Mouse (Mus musculus): ENCODE measurements around the gene Abcb1b.
"Not testable (repeated sequence)": the region's sequence is repeated elsewhere in the genome, so short reads cannot be mapped to it uniquely, and the experiment has no call there.

The Abcb1b gene

GRCm38 (mm10) chr5:8797987-8798751 is at the start of gene Abcb1b:
Gene Abcb1b (plus strand): TSS chr5:8798147.
- DNase-seq (ENCODE audit: low spot score) = peak; percentile 57

DNA sequence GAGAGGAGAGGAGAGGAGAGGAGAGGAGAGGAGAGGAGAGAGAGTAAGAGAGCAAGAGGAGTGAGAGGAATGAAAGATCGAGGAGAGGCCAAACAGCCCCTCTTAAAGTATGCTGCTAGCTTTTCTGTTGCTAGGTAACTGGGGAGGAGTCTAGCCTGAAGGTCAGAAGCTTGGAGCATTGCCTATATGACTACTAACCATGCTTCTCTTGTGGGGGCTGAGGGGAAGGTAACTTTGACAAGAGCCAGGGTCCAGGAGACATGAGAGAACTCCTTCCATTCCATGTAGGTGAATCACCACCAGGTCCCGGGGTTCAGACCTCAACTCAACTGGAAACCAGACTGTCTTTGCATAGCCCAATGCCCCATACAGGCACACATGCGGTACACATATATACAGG is 25.1 kb upstream of the Abcb1b start:
- no peak for DNase-seq (ENCODE audit: low spot score)

DNA sequence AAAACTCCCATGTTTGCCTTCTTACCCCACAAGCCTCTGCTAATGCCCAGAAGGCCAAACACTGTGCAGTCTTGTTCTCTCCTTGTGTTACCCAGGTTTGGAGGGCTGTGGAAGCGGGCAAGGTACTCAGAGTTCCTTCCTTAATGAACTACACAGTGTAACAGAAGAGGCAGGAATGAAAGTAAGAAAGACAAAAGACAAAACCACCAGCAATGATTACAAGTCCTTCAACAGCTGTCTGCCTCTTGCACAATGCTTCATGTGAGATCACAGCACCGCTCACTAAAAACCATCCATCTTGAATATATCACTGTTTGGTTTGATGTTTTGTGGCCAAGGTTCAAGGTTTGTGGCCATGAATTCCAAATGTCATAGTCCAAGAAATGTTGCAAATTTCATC is 19.6 kb upstream of the Abcb1b start:
- no peak for DNase-seq (ENCODE audit: low spot score)

DNA sequence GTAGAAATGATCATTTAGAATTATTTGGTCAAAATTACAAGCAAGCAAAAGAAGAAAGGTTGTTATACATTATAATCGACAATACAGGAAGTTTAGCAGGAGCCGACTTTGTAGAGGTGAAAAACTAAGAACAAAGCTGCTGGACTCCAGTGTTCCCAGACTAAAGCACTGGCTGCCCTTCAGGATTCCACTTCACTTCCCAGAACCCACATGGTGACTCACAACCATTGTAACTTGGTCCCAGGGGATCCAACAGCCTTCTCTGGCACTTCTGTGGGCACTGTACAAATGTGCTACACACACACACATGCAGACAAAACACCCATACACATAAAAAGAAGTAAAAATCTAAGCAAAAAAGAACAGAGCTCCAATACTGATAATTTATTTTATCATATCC is 19.2 kb upstream of the Abcb1b start:
- DNase-seq (ENCODE audit: low spot score) = no peak

GRCm38 (mm10) chr5:8792281-8792680 is 5.7 kb upstream of the Abcb1b start:
- no peak for DNase-seq (ENCODE audit: low spot score)

- no peak for DNase-seq (ENCODE audit: low spot score)
Measured at GRCm38 (mm10) chr5:8798752-8799115, 787 bp downstream of the Abcb1b start.

GRCm38 (mm10) chr5:8805742-8806141 is 7.8 kb downstream of the Abcb1b start:
- DNase-seq (ENCODE audit: low spot score) = no peak

DNA sequence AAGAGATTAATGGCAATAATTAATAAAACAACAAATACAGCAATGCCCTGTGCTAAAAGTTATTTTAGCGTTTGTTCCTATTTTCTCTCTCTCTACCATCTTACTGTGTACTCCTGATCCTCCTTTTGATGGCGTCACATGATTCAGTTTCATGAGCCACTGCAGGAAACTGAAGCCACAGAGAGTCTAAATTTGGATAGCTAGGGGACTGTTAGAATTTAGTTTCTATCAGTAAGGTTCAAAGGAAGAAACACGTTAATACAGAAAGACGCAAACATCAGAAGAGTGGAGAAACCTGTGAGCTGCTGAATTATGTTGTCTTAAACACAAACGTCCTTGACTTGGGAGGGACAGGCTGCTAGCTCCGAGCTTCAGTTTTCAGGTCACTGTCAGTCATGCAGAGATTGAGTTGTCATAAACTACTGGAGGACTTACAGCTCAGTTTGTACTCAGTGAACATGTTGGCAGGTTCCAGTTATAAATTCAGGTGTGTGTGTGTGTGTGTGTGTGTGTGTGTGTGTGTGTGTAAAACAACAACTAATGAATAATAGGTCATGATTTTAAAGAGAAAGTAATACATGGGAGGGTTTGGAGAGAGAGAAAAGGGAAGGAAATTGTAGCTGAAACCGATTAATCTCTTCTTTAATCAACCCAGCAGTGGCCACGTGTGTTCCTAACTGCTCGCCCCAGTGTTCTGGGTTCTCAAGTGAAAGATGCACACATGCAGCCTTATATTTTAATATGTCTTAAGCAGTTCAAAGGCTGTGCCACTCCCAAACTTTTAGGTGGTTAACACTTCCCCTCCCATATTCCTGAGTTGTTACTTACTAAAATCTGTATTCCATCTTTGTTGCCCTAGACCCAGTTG is 9.4 kb downstream of the Abcb1b start:
- DNase-seq (ENCODE audit: low spot score) = no peak

- DNase-seq (ENCODE audit: low spot score) = no peak
Measured at GRCm38 (mm10) chr5:8813872-8814271, 15.9 kb downstream of the Abcb1b start.

- no peak for DNase-seq (ENCODE audit: low spot score)
Measured at GRCm38 (mm10) chr5:8819635-8820591, 22.0 kb downstream of the Abcb1b start.

DNA sequence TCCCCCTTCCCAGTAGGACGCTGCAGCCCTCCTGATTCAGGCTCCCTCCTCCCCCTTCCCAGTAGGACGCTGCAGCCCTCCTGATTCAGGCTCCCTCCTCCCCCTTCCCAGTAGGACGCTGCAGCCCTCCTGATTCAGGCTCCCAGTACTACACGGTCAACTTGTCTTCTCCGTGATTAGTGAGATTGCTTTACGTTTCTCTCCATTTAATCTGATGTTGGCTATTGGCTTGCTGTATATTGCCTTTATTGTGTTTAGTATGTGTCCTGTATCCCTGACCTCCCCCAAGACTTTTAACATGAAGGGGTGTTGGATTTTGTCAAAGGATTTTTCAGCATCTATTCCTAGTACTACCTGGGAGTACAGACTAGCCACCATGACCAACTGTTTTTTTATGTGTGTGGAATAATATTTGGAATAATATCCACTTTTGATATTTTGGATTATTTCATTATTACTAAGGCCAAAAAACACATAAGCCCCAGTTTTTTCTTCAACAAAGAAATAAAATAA is 22.7 kb downstream of the Abcb1b start:
- DNase-seq (ENCODE audit: low spot score) = not testable (repeated sequence)

DNA sequence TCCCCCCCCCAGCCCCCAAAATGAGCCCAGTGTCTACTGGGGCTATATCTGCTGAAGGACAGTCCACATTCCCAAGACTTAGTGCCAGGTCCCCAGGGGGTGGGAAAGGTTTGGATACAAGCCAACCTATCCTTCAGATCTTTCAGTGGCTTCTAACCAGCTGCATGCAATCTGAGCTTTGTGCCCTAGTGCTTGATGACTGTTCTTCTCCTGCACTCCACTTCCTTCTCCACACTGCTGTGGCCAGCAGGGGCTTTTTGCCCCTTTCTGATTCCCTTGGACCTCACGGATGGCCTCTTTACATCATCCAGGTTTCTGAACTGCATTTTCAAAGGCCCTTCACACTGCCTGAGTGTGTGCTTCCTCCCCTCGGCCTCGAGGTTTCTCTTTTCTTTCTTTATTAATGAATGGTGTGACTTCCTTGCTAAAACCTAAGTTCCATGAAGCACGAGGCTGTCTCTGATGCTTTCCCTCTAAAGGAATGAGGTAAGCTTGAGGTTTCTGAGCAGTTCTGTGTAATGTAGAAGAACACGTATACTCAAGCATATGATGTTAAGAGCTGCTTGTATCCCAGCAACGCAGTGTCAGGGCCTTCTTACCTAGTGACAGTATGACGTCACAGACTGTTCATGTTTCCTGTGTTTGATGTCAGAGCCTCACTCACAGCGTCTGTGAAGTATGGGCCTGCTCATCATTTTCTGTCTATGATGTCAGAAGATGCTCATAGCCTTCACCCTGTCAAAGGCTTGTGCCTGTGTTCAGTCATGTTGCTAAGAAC is 40.9 kb downstream of the Abcb1b start:
- no peak for DNase-seq (ENCODE audit: low spot score)

DNA sequence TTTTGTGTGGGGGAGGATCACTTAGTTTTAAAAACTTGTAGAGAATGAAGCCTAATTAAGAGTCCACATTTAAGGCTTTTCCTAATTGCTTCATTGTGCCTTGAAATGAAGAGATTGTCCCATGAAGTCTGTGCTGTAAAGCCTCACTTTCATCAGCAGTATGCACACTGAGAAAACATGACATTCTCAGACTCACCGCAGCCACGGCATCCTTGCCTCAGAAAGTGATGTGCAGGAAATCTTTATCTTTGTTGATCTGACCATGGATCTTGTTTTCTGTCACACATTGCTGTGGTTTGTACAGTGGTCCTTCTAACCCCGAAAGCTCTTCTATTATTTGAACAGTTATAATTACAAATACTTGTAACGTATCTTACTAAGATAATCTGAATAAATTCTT is 41.7 kb downstream of the Abcb1b start:
- no peak for DNase-seq (ENCODE audit: low spot score)

DNA sequence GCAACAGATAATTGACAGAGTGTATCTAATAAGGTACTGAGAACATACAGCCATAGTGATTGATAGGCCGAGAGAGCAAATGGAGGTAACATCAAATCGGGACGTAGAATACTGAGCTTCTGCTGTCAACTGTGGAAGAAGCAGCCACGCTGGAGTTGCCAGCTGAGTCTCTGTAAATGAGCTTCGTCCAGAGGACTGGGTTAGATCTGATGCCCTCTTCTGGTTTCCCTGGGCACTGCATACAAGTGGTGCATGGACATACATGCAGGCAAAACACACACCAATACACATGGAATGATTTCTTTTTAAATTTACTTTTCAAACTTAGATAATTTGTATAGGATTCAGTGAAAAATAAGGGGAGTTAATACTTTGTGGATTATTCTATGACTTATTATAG is 42.9 kb downstream of the Abcb1b start:
- DNase-seq (ENCODE audit: low spot score) = peak; percentile 39

DNA sequence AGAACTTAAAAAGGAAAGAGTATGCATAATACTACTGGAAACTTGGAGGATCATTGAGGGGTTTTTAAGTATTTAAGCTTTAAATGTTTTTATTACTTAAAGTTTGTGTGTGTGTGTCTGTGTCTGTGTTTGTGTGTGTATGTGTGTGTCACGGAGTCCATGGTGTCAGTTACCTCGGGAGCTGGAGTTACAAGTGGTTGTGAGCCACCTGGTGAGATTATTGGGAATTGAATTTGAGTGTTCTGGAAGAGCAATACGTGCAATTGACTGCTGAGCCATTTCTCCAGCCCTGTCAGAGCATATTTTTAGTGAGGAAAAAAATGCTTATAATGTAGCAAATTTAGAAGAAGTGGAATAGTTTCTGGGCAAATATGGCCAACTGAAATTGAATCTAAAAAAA is 44.9 kb downstream of the Abcb1b start:
- no peak for DNase-seq (ENCODE audit: low spot score)

DNA sequence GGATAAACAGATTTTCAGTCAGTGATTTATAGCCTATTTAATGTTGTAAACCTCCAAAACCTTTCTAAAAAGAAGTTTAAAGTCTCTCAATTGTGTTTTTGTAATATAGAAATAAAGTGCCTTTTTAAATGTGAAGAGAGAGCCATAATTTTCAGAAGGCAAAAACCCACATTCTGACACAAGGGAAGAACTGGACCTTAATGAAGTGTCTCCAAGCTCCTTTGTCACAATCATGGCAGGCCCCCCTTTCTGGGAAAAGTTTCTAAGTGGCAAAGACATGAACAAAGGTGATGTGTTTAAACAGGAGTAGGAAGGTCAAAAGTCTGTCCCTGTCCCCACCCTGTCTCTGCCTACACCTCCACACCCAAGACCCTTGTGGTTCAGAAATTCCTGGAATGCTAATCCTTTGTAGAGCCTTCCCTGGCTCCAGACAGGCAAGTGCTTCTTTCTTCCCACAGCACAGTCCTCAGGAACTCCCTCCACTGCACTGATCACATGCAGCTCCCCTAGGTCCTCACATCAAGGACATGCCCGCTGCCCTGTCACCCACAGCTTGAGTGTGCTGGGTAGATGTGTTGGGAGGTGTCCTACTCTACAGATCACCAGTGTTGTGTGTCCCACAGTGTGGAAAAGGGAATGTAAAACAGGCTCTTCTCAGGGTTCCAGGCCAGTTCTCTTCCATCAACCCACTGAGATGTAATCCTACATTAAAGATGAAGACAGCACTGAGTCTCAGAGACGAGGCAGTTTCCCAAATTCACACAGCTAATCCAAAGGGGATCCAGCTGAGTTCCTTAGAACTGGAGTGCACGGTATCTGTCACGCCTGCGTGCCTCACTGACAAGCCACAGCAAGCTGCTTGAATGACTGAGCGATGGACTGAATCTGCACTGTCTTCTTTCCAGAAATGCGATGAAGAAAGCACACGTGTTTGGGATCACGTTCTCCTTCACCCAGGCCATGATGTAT is 50.9 kb downstream of the Abcb1b start:
- not testable (repeated sequence) for DNase-seq (ENCODE audit: low spot score)

DNA sequence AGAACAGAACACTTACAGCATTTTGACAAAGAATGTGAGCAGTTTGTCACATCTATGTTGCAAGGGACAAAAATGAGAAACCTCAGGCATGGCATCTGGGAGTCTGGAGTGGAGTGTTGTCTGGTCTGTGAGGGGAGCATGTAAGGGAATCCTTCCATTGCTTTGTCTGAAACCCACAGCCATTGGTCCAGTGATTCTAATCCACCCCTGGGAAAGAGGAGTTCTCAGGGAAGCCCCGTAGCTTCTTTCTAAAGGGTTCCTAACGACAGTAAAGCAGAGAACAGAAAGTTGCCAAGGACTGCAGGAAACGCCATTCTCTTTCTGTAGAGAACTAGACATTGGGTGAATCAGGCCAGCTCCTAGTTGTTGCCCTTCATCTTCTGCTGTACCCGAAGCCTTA is 52.9 kb downstream of the Abcb1b start:
- no peak for DNase-seq (ENCODE audit: low spot score)

DNA sequence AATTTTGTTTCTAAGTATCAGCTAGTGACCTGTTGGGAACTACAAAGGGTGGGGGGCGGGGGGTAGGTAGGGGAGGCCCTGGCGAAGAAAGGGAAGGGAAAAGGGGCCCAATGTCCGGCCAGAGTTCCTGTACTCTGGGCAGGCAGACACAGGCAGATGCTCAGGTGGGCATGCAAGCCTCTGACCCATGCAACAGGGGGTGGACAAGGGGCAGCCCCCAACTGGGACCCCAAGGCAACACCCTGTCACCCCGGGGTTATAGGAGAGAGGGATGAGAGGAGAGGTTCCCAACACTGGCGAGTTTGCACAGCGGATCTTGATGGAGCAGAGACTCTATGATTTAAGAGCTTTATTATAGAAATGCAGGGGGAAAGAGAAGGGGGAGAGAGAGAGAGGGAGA is 59.3 kb downstream of the Abcb1b start:
- no peak for DNase-seq (ENCODE audit: low spot score)

- no peak for DNase-seq (ENCODE audit: low spot score)
Measured at GRCm38 (mm10) chr5:8861811-8862210, 63.9 kb downstream of the Abcb1b start.
